Mouse (Mus musculus) limb, embryonic 13.5 days (tissue): ENCODE data around the gene 4930474N05Rik. TPM values are rescaled to one million over a fixed set of nuclear protein-coding genes. Genes with fewer than 3 reads are reported as not detected.

Experiments used
- ATAC-seq: fragments of 200-750 bp; cut with Nextera tagmentation; 2 replicates; pipeline ENCODE4 v1.8.0; 2017; ENCODE audit warnings: low read depth, moderate number of reproducible peaks, moderate TSS enrichment; ENCODE audit not compliant: low FRiP score
- H3K27ac ChIP-seq: fragments of 300-500 bp; sonication (generic); 2 replicates; pipeline ENCODE4 v1.5.1; 2015; ENCODE audit warnings: inconsistent platforms, mild to moderate bottlenecking, moderate library complexity
- H3K27me3 ChIP-seq: fragments of 300-500 bp; sonication (generic); 2 replicates; pipeline ENCODE4 v1.6.1; 2015; ENCODE audit warnings: mild to moderate bottlenecking, inconsistent platforms
- H3K36me3 ChIP-seq: fragments of 300-500 bp; sonication (generic); 2 replicates; pipeline ENCODE4 v1.6.1; 2015; ENCODE audit warnings: inconsistent platforms, mild to moderate bottlenecking, moderate library complexity
- H3K4me1 ChIP-seq: fragments of 300-500 bp; sonication (generic); 2 replicates; pipeline ENCODE4 v1.6.1; 2015; ENCODE audit warnings: inconsistent platforms
- H3K4me2 ChIP-seq: fragments of 300-500 bp; sonication (generic); replicated peaks from 2 replicates; pipeline ENCODE4 v1.6.1; 2015; ENCODE audit warnings: inconsistent platforms, mild to moderate bottlenecking, moderate library complexity
- H3K4me3 ChIP-seq: fragments of 300-500 bp; sonication (generic); 2 replicates; pipeline ENCODE4 v1.5.1; 2015; ENCODE audit warnings: moderate library complexity, mild to moderate bottlenecking, inconsistent platforms
- H3K9ac ChIP-seq: fragments of 300-500 bp; sonication (generic); 2 replicates; pipeline ENCODE4 v1.6.1; 2015; ENCODE audit warnings: mild to moderate bottlenecking, inconsistent platforms
- H3K9me3 ChIP-seq: fragments of 300-500 bp; sonication (generic); 2 replicates; pipeline ENCODE4 v1.6.1; 2016; ENCODE audit warnings: inconsistent platforms
- WGBS: fragments of 180-500 bp; shearing (Covaris S2); methylation state at CpG from one replicate; pipeline ENCODE4 v1.1.7; 2015; 5-methylcytosine and 5-hydroxymethylcytosine counted together
- polyA plus RNA-seq: library from polyadenylated mRNA; unstranded; fragments of >200 nt; fragmentation: Nextera tagmentation; extraction: Ambion mirVana; gene quantifications from 2 replicates; pipeline ENCODE4 v1.2.1, GENCODE M21; 2015

4930474N05Rik gene
- polyA plus RNA-seq, result not detected in 2 replicates

DNA sequence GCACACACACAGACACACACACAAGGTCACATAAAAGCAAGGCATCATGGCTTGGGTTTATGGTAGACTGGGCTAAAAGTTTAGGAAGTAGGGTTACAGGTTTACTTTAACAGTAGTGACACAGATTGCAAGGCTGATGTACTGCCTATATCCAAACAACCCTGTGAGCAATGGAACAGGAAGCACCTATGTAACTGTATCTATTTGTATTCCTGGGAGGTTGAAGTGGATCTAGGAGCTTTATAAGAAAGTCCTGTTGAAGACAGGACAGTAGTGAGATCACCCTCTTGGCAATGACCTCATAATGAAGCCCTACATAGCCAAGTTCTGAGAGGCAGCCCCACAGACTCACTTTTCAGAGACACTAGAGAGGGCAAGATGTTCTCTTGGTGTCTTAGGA lies at the start of gene 4930474N05Rik:
Gene 4930474N05Rik (plus strand): TSS at position 301 of the 400 bp plus-strand sequence.
- Histone ChIP-seq H3K27ac (no peak within 1 kb of the TSS), H3K36me3 (no peaks in the 10 kb centered on the region), H3K27me3 (no peaks in the 10 kb centered on the region), H3K4me1 (no peaks in the 10 kb centered on the region), H3K9ac (no peak within 1 kb of the TSS), H3K9me3 (no peaks in the 10 kb centered on the region), H3K4me2 (no peak within 1 kb of the TSS), H3K4me3 (no peak within 1 kb of the TSS)
- ATAC-seq, result no peak

GRCm38 (mm10) chr14:36048746-36049391 lies 45.8 kb upstream of the 4930474N05Rik start:
- no peaks in the 10 kb centered on the region for H3K9me3 ChIP-seq
- peak; percentile 87; the same call in 1 of the 2 replicates for ATAC-seq
- H3K4me1 ChIP-seq, result peaks cover 6% of the 10 kb centered on the region; the same call in 1 of the 2 replicates
- 34% methylated on average over 9 of the region's 9 CpGs for WGBS
- H3K9ac ChIP-seq, result no peak overlapping the region
- no peak overlapping the region for H3K4me3 ChIP-seq
- H3K27me3 ChIP-seq, result no peaks in the 10 kb centered on the region
- H3K4me2 ChIP-seq, result no peak overlapping the region
- H3K36me3 ChIP-seq, result no peaks in the 10 kb centered on the region
- no peak overlapping the region for H3K27ac ChIP-seq

DNA sequence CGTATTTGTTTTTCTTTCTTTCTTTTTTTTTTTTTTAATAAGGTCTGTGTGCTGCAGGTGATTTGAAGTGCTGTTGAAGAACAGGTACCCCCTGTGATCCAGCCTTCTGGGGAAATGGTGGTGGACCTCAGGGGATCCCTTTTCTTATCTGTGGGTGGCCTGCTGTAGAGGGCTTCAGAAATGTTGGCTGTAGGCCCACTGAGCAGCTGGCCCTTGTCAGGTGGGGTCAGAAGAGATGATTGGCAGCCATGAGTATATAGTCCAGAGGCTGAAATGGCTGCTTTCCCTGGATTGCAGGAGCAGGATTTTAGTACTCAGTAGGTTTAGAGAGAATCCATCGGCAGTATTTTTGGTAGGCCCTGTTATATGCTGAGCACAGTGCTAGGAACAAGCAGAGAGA lies 41.4 kb upstream of the 4930474N05Rik start:
- Histone ChIP-seq H3K9ac (no peak overlapping the region), H3K9me3 (no peaks in the 10 kb centered on the region), H3K4me2 (no peak overlapping the region), H3K4me3 (no peak overlapping the region), H3K27ac (no peak overlapping the region), H3K4me1 (peaks cover 6% of the 10 kb centered on the region; the same call in 1 of the 2 replicates), H3K27me3 (no peaks in the 10 kb centered on the region), H3K36me3 (no peaks in the 10 kb centered on the region)
- no peak for ATAC-seq
- WGBS, result 78% methylated on average over 2 of the region's 2 CpGs

- no peaks in the 10 kb centered on the region for H3K4me1 ChIP-seq
- H3K9ac ChIP-seq, result no peak overlapping the region
- 74% methylated on average over 3 of the region's 3 CpGs for WGBS
- no peak for ATAC-seq
- H3K27ac ChIP-seq, result no peak overlapping the region
- H3K36me3 ChIP-seq, result no peaks in the 10 kb centered on the region
- H3K27me3 ChIP-seq, result no peaks in the 10 kb centered on the region
- H3K9me3 ChIP-seq, result no peaks in the 10 kb centered on the region
- no peak overlapping the region for H3K4me2 ChIP-seq
- H3K4me3 ChIP-seq, result no peak overlapping the region
Observed at GRCm38 (mm10) chr14:36098528-36098927, 3.8 kb downstream of the 4930474N05Rik start.

GRCm38 (mm10) chr14:36099647-36100046 lies 4.9 kb downstream of the 4930474N05Rik start:
- Histone ChIP-seq H3K4me3 (no peak overlapping the region), H3K4me1 (no peaks in the 10 kb centered on the region), H3K27ac (no peak overlapping the region), H3K9me3 (no peaks in the 10 kb centered on the region), H3K4me2 (no peak overlapping the region), H3K9ac (no peak overlapping the region), H3K36me3 (no peaks in the 10 kb centered on the region), H3K27me3 (no peaks in the 10 kb centered on the region)
- 43% methylated on average over 1 of the region's 1 CpGs for WGBS
- ATAC-seq, result no peak

DNA sequence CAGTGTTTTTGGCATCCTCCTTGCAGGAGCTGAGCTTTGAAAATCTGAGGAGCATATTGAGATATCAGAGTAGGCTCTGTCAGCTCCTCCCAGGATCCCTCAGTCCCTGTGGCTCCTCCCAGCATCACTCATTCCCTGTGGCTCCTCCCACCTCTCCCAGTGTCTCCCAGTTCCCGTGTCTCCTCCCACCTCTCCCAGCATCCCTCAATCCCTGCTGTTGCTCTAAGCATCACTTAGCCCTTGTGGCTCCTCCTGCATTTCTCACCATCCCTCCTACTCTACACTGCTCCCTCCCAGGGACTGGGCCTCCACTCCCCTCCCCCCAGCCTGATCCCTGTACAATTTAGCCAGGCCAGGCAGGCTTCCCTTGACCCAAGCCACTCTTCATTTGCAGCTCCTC lies 6.0 kb downstream of the 4930474N05Rik start:
- H3K4me2 ChIP-seq, result no peak overlapping the region
- 23% methylated on average over 1 of the region's 1 CpGs for WGBS
- H3K36me3 ChIP-seq, result no peaks in the 10 kb centered on the region
- no peak overlapping the region for H3K27ac ChIP-seq
- H3K27me3 ChIP-seq, result no peaks in the 10 kb centered on the region
- H3K4me3 ChIP-seq, result no peak overlapping the region
- no peak for ATAC-seq
- no peak overlapping the region for H3K9ac ChIP-seq
- no peaks in the 10 kb centered on the region for H3K9me3 ChIP-seq
- H3K4me1 ChIP-seq, result no peaks in the 10 kb centered on the region

- Histone ChIP-seq H3K4me1 (no peaks in the 10 kb centered on the region), H3K4me2 (no peak overlapping the region), H3K4me3 (no peak overlapping the region), H3K9ac (no peak overlapping the region), H3K27ac (no peak overlapping the region), H3K27me3 (no peaks in the 10 kb centered on the region), H3K9me3 (no peaks in the 10 kb centered on the region), H3K36me3 (no peaks in the 10 kb centered on the region)
- ATAC-seq, result no peak
Observed at GRCm38 (mm10) chr14:36114481-36114880, 19.8 kb downstream of the 4930474N05Rik start.

GRCm38 (mm10) chr14:36123775-36124335 lies 29.1 kb downstream of the 4930474N05Rik start:
- no peaks in the 10 kb centered on the region for H3K36me3 ChIP-seq
- H3K4me2 ChIP-seq, result no peak overlapping the region
- no peaks in the 10 kb centered on the region for H3K4me1 ChIP-seq
- H3K27ac ChIP-seq, result no peak overlapping the region
- ATAC-seq, result no peak
- no peaks in the 10 kb centered on the region for H3K9me3 ChIP-seq
- no peak overlapping the region for H3K4me3 ChIP-seq
- no peaks in the 10 kb centered on the region for H3K27me3 ChIP-seq
- H3K9ac ChIP-seq, result no peak overlapping the region
- WGBS, result 46% methylated on average over 2 of the region's 2 CpGs

GRCm38 (mm10) chr14:36135749-36136148 lies 41.0 kb downstream of the 4930474N05Rik start:
- H3K27me3 ChIP-seq, result no peaks in the 10 kb centered on the region
- 81% methylated on average over 3 of the region's 3 CpGs for WGBS

GRCm38 (mm10) chr14:36137696-36138095 lies 43.0 kb downstream of the 4930474N05Rik start:
- Histone ChIP-seq H3K9ac (no peak overlapping the region), H3K4me1 (no peaks in the 10 kb centered on the region), H3K4me2 (no peak overlapping the region), H3K9me3 (no peaks in the 10 kb centered on the region), H3K36me3 (no peaks in the 10 kb centered on the region), H3K4me3 (no peak overlapping the region), H3K27ac (no peak overlapping the region), H3K27me3 (no peaks in the 10 kb centered on the region)
- 85% methylated on average over 4 of the region's 4 CpGs for WGBS
- ATAC-seq, result no peak

More at GRCm38 (mm10) chr14:36135749-36136148, 41.0 kb downstream of the 4930474N05Rik start:
- no peak overlapping the region for H3K4me3 ChIP-seq
- no peak overlapping the region for H3K9ac ChIP-seq
- H3K36me3 ChIP-seq, result no peaks in the 10 kb centered on the region
- H3K9me3 ChIP-seq, result no peaks in the 10 kb centered on the region
- no peak overlapping the region for H3K27ac ChIP-seq
- H3K4me1 ChIP-seq, result no peaks in the 10 kb centered on the region
- no peak overlapping the region for H3K4me2 ChIP-seq
- ATAC-seq, result no peak

GRCm38 (mm10) chr14:36145261-36145660 lies 50.5 kb downstream of the 4930474N05Rik start:
- Histone ChIP-seq H3K9ac (no peak overlapping the region), H3K4me2 (no peak overlapping the region), H3K9me3 (no peaks in the 10 kb centered on the region), H3K4me1 (no peaks in the 10 kb centered on the region), H3K27me3 (no peaks in the 10 kb centered on the region), H3K27ac (no peak overlapping the region), H3K4me3 (no peak overlapping the region), H3K36me3 (no peaks in the 10 kb centered on the region)
- no peak for ATAC-seq
